ENCODE assay signal across 24 mouse cellular contexts in genomic region chrX:51886129-51886528, GRCm38 (mm10).
DNase-seq lines count a peak whose midpoint lies in the region; ATAC-seq lines count a peak whose summit lies in the region.
"Had no signal": no experiment of that assay in that cellular context is flagged by ENCODE, and none has a peak within 500 bp of the region (broad histone marks: within the 10 kb centered on the region; RNA-seq: fewer than 3 reads in every experiment).

No protein-coding gene starts in this region.

- no peak overlapping the region for H3K27ac ChIP-seq in embryonic facial prominence, embryonic 11.5 days (replicated peaks; ENCODE audit: low read depth, low read length)
- H3K27ac ChIP-seq in embryonic facial prominence, embryonic 10.5 days (replicated peaks): no peak overlapping the region
- H3K27ac ChIP-seq in embryonic facial prominence, embryonic 14.5 days (replicated peaks; ENCODE audit: low read depth, low read length): no peak overlapping the region
- H3K27ac ChIP-seq: forebrain, embryonic 13.5 days; forebrain, embryonic 15.5 days had no signal

- WGBS in embryonic facial prominence, embryonic 11.5 days: 58% methylated on average over 5 of the region's 5 CpGs
- 51% methylated on average over 5 of the region's 5 CpGs for WGBS in embryonic facial prominence, embryonic 10.5 days
- 48% methylated on average over 5 of the region's 5 CpGs for WGBS in embryonic facial prominence, embryonic 14.5 days

- no peaks in the 10 kb centered on the region for H3K36me3 ChIP-seq in embryonic facial prominence, embryonic 11.5 days (replicated peaks; ENCODE audit: control insufficient read depth, insufficient read depth, low read depth, low read length)
- no peaks in the 10 kb centered on the region for H3K36me3 ChIP-seq in embryonic facial prominence, embryonic 10.5 days (replicated peaks)
- no peaks in the 10 kb centered on the region for H3K36me3 ChIP-seq in embryonic facial prominence, embryonic 14.5 days (ENCODE audit: control insufficient read depth, insufficient read depth, low read length)
- H3K36me3 ChIP-seq: forebrain, embryonic 15.5 days; G1E had no signal

- no peaks in the 10 kb centered on the region for H3K27me3 ChIP-seq in embryonic facial prominence, embryonic 11.5 days (ENCODE audit: control insufficient read depth, insufficient read depth, low read length)
- H3K27me3 ChIP-seq in embryonic facial prominence, embryonic 10.5 days (replicated peaks; ENCODE audit: low read depth, poor library complexity, severe bottlenecking): peaks cover 4% of the 10 kb centered on the region
- peaks cover 5% of the 10 kb centered on the region; the same call in 1 of the 2 replicates for H3K27me3 ChIP-seq in embryonic facial prominence, embryonic 14.5 days (replicated peaks; ENCODE audit: control insufficient read depth, insufficient read depth, low read length)
- H3K27me3 ChIP-seq: CH12.LX; forebrain, embryonic 13.5 days; forebrain, embryonic 15.5 days had no signal

- DNase-seq in embryonic facial prominence, embryonic 11.5 days (ENCODE audit: low spot score): peak; percentile 60
- no peak for DNase-seq in embryonic facial prominence, embryonic 10.5 days (ENCODE audit: low spot score)
- DNase-seq in embryonic facial prominence, embryonic 14.5 days (ENCODE audit: low spot score): peak; percentile 68
- no peak for DNase-seq in frontal cortex, postnatal 25 days (ENCODE audit: low spot score in 2 of 2)
- DNase-seq in left cerebral cortex, adult 9 months (ENCODE audit: low spot score in 2 of 2): no peak
- DNase-seq: adrenal gland, adult 8-10 months; adrenal gland, postnatal 14 days; adrenal gland, postnatal 36 days; B cell, adult 2 months; cerebellum, adult 11 months; cerebellum, adult 18-20 months; cerebellum, adult 8-10 months; cerebellum, adult 9-11 months; cerebellum, postnatal 14 days; cerebellum, postnatal 36 days; embryo, embryonic 11 days; forebrain, postnatal 0 days had no signal

- H3K4me2 ChIP-seq in embryonic facial prominence, embryonic 11.5 days (ENCODE audit: low read depth, low read length): no peak overlapping the region
- H3K4me2 ChIP-seq in embryonic facial prominence, embryonic 14.5 days (ENCODE audit: low read depth, low read length): no peak overlapping the region
- H3K4me2 ChIP-seq: forebrain, embryonic 13.5 days; forebrain, embryonic 15.5 days had no signal

- ATAC-seq in embryonic facial prominence, embryonic 11.5 days (replicated peaks; ENCODE audit: insufficient number of reproducible peaks, low FRiP score, low TSS enrichment, low read depth): no peak
- ATAC-seq in embryonic facial prominence, embryonic 14.5 days (ENCODE audit: low read depth): peak; percentile 57
- ATAC-seq: activated CD4-positive, CD25-positive, alpha-beta regulatory T cell, adult 4 months; CD4-positive, CD25-positive, alpha-beta regulatory T cell, adult 4 months; forebrain, embryonic 13.5 days; forebrain, embryonic 15.5 days; forebrain, postnatal 0 days; Patski had no signal

- no peaks in the 10 kb centered on the region for H3K4me1 ChIP-seq in embryonic facial prominence, embryonic 11.5 days (ENCODE audit: control insufficient read depth, insufficient read depth, low read length)
- no peaks in the 10 kb centered on the region for H3K4me1 ChIP-seq in embryonic facial prominence, embryonic 10.5 days
- H3K4me1 ChIP-seq in embryonic facial prominence, embryonic 14.5 days (ENCODE audit: control insufficient read depth, insufficient read depth, low read length): no peaks in the 10 kb centered on the region
- H3K4me1 ChIP-seq: forebrain, embryonic 13.5 days; forebrain, embryonic 15.5 days had no signal

- H3K4me3 ChIP-seq in embryonic facial prominence, embryonic 11.5 days (ENCODE audit: low read depth, low read length): no peak overlapping the region
- H3K4me3 ChIP-seq in embryonic facial prominence, embryonic 10.5 days: no peak overlapping the region
- H3K4me3 ChIP-seq in embryonic facial prominence, embryonic 14.5 days (ENCODE audit: low read depth, low read length): no peak overlapping the region
- H3K4me3 ChIP-seq: forebrain, embryonic 13.5 days; forebrain, embryonic 15.5 days had no signal

- H3K9me3 ChIP-seq in embryonic facial prominence, embryonic 11.5 days (replicated peaks; ENCODE audit: control insufficient read depth, low read length): no peaks in the 10 kb centered on the region
- no peaks in the 10 kb centered on the region for H3K9me3 ChIP-seq in embryonic facial prominence, embryonic 10.5 days
- H3K9me3 ChIP-seq in embryonic facial prominence, embryonic 14.5 days (ENCODE audit: control insufficient read depth, low read length): no peaks in the 10 kb centered on the region
- H3K9me3 ChIP-seq: forebrain, embryonic 13.5 days; forebrain, embryonic 15.5 days; G1E had no signal

- H3K9ac ChIP-seq in embryonic facial prominence, embryonic 11.5 days (replicated peaks; ENCODE audit: low read length): no peak overlapping the region
- H3K9ac ChIP-seq in embryonic facial prominence, embryonic 14.5 days (ENCODE audit: low read depth, low read length): no peak overlapping the region
- H3K9ac ChIP-seq: forebrain, embryonic 13.5 days; forebrain, embryonic 15.5 days; forebrain, postnatal 0 days had no signal

Comparison
In these comparisons a context has a peak if more than half of its experiments do, and no peak if none do; other contexts are left out.
1. DNase-seq: peak in embryonic facial prominence, embryonic 11.5 days (single experiment) and embryonic facial prominence, embryonic 14.5 days (single experiment); none in embryonic facial prominence, embryonic 10.5 days (single experiment), frontal cortex, postnatal 25 days (0 of 2) and left cerebral cortex, adult 9 months (0 of 2).